Mouse (Mus musculus) heart, postnatal 0 days (tissue): ENCODE results near the gene Sox1. TPM values are rescaled to one million over a fixed set of nuclear protein-coding genes. Genes with fewer than 3 reads are reported as not detected.

ENCODE experiments used
- ATAC-seq: fragments of 200-750 bp; cut with Nextera tagmentation; 2 replicates; pipeline ENCODE4 v1.8.0; 2017; ENCODE audit warnings: low read depth, moderate number of reproducible peaks, moderate library complexity; ENCODE audit not compliant: insufficient read depth
- DNase-seq: peaks from one replicate; pipeline ENCODE4 v3.0.0-alpha.2; 2016; ENCODE audit warnings: low spot score
- H3K27ac ChIP-seq: fragments of 300-500 bp; sonication (generic); 2 replicates; pipeline ENCODE4 v1.5.1; 2014; ENCODE audit warnings: low read depth, mild to moderate bottlenecking
- H3K27me3 ChIP-seq: fragments of 300-500 bp; sonication (generic); 2 replicates; pipeline ENCODE4 v1.6.1; 2014; ENCODE audit warnings: low read length, mixed read lengths; ENCODE audit not compliant: control insufficient read depth, insufficient read depth
- H3K36me3 ChIP-seq: fragments of 300-500 bp; sonication (generic); replicated peaks from 2 replicates; pipeline ENCODE4 v1.6.1; 2014; ENCODE audit warnings: low read length, mixed read lengths; ENCODE audit not compliant: control insufficient read depth, insufficient read depth
- H3K4me1 ChIP-seq: fragments of 300-500 bp; sonication (generic); 2 replicates; pipeline ENCODE4 v1.6.1; 2014; ENCODE audit warnings: antibody characterized with exemption; ENCODE audit not compliant: control insufficient read depth, insufficient read depth
- H3K4me2 ChIP-seq: fragments of 300-500 bp; sonication (generic); 2 replicates; pipeline ENCODE4 v1.6.1; 2014; ENCODE audit warnings: low read depth, mild to moderate bottlenecking, low read length, moderate library complexity
- H3K4me3 ChIP-seq: fragments of 300-500 bp; sonication (generic); 2 replicates; pipeline ENCODE4 v1.5.1; 2014; ENCODE audit warnings: low read depth, low read length
- H3K9ac ChIP-seq: fragments of 300-500 bp; sonication (generic); replicated peaks from 2 replicates; pipeline ENCODE4 v1.6.1; 2014; ENCODE audit warnings: low read depth, low read length, mixed read lengths
- H3K9me3 ChIP-seq: fragments of 300-500 bp; sonication (generic); replicated peaks from 2 replicates; pipeline ENCODE4 v1.6.1; 2016; ENCODE audit warnings: low read length; ENCODE audit not compliant: control insufficient read depth
- CTCF ChIP-seq: IDR thresholded peaks from 2 replicates; pipeline ENCODE4 v1.5.1; 2016; ENCODE audit warnings: antibody characterized with exemption, control low read depth, low read depth
- EP300 ChIP-seq: IDR thresholded peaks from 2 replicates; pipeline ENCODE4 v1.6.1; 2016; ENCODE audit warnings: antibody characterized with exemption, low read depth
- WGBS: fragments of 180-500 bp; shearing (Covaris S2); extraction: QIAGEN DNeasy Blood & Tissue Kit; methylation state at CpG from one replicate; pipeline ENCODE4 v1.1.7; 2014; 5-methylcytosine and 5-hydroxymethylcytosine counted together
- polyA plus RNA-seq: library from polyadenylated mRNA; unstranded; fragments of >200 nt; fragmentation: Nextera tagmentation; extraction: Ambion mirVana; gene quantifications from 2 replicates; pipeline ENCODE4 v1.2.1, GENCODE M21; 2015
- total RNA-seq: library from RNA; depleted of rRNA; stranded (reverse); fragments of >200 nt; gene quantifications from 2 replicates; pipeline ENCODE4 v1.2.3, GENCODE M21; 2014; ENCODE audit warnings: low replicate concordance

Gene Sox1
- total and polyA plus RNA-seq, 2 experiments from 2014 or later: not detected

DNA sequence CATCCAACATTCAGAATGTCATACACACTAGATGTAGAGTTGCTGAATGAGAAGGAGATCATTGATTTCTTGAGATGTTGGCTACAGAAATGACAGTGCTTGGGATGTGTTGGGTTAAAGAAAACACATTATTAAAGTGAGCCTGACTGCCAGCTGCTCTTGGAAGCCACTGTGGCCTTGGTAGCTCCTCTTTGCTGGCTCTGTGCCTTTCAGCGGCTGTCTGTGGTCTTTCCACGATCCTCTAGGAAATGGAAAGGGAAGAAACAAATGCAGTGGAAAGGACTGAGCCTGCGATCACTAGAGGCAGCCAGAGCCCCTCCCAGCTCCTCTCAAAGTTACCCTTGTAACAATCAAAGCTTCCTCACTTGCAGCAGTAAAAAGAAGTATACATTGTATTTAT, 39.7 kb downstream of the Sox1 start:
- H3K4me1 ChIP-seq: no peaks in the 10 kb centered on the region
- no peak overlapping the region for H3K9ac ChIP-seq
- no peak overlapping the region for H3K4me2 ChIP-seq
- DNase-seq (no peak), ATAC-seq (no peak)
- TF ChIP-seq CTCF: no peak
- no peak for TF ChIP-seq EP300
- no peak overlapping the region for H3K4me3 ChIP-seq
- WGBS: 49% methylated on average over 3 of the region's 3 CpGs
- H3K36me3 ChIP-seq: no peaks in the 10 kb centered on the region
- no peaks in the 10 kb centered on the region for H3K9me3 ChIP-seq
- H3K27ac ChIP-seq: no peak overlapping the region
- H3K27me3 ChIP-seq: peaks cover 67% of the 10 kb centered on the region

DNA sequence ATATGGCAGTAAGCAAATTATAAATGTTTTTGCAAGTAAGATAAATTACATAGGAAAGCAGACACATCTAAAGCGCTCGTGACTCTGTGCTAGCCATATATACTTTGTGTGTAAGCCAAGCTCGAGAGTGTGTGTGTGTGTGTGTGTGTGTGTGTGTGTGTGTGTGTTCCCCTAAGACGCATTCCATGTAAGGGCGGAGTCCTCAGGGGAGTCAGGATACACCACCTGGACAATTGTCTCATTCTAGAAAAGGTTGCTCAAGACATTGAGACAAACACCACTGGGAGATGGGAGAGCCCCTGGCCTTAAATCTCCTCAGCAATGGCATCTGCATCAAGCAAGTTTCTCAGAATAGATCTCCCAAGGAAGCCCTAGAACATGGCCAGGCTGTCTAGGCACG, 42.9 kb downstream of the Sox1 start:
- H3K36me3 ChIP-seq: no peaks in the 10 kb centered on the region
- no peak overlapping the region for H3K4me3 ChIP-seq
- H3K27ac ChIP-seq: no peak overlapping the region
- TF ChIP-seq CTCF (no peak), EP300 (no peak)
- no peaks in the 10 kb centered on the region for H3K4me1 ChIP-seq
- ATAC-seq (no peak), DNase-seq (no peak)
- H3K9ac ChIP-seq: no peak overlapping the region
- no peak overlapping the region for H3K4me2 ChIP-seq
- no peaks in the 10 kb centered on the region for H3K9me3 ChIP-seq
- H3K27me3 ChIP-seq: peaks cover 35% of the 10 kb centered on the region
- 81% methylated on average over 6 of the region's 6 CpGs for WGBS

DNA sequence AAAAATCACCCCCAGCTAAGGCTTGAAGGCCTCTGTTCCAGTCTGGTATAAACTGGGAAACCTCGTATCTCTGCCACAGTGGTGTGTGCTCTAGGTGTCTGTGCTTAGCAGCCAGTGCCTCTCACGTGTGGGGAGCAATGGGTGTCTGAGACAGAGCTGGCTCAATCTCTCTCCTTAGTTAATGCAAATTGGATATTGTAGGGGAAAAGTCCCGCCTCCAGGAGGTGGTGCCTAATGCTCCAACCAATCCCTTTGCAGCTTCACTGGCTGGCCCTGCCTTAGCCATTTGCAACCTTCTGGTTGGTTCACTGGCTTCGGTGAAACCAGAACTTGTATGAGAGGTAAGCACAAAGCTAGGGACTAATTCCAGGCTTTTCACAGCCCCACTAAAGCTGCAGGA, 43.9 kb downstream of the Sox1 start:
- TF ChIP-seq EP300: no peak
- TF ChIP-seq CTCF: no peak
- peaks cover 28% of the 10 kb centered on the region for H3K27me3 ChIP-seq
- DNase-seq: no peak
- H3K4me3 ChIP-seq: no peak overlapping the region
- H3K9ac ChIP-seq: no peak overlapping the region
- no peaks in the 10 kb centered on the region for H3K4me1 ChIP-seq
- no peak overlapping the region for H3K27ac ChIP-seq
- WGBS: 22% methylated on average over 4 of the region's 4 CpGs
- no peaks in the 10 kb centered on the region for H3K9me3 ChIP-seq
- no peaks in the 10 kb centered on the region for H3K36me3 ChIP-seq
- no peak for ATAC-seq
- H3K4me2 ChIP-seq: no peak overlapping the region

DNA sequence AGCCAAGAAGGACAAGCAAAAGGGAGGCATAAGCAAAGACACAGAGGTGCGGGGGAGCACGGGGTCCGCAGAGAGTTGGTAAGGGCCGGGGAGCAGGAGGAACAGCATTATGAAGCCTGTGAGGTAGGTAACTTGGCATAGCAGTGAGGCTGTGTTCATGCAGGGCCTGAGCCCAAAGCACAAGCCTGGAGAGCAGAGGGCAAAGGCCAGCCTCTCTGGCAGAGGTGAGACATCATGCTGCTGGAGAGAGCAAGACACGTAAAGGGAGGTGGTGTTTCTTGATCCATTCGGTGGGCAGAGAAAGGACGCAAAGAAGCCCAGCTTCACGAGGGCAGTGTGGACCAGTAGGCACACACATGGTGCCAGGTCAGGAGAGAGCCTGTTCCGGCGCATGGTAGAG, 44.8 kb downstream of the Sox1 start:
- Histone ChIP-seq H3K27me3 (peaks cover 28% of the 10 kb centered on the region), H3K4me1 (no peaks in the 10 kb centered on the region), H3K36me3 (no peaks in the 10 kb centered on the region), H3K27ac (no peak overlapping the region), H3K9me3 (no peaks in the 10 kb centered on the region), H3K4me3 (no peak overlapping the region), H3K9ac (no peak overlapping the region), H3K4me2 (no peak overlapping the region)
- no peak for DNase-seq
- WGBS: 77% methylated on average over 10 of the region's 10 CpGs
- no peak for ATAC-seq
- TF ChIP-seq CTCF (no peak), EP300 (no peak)

DNA sequence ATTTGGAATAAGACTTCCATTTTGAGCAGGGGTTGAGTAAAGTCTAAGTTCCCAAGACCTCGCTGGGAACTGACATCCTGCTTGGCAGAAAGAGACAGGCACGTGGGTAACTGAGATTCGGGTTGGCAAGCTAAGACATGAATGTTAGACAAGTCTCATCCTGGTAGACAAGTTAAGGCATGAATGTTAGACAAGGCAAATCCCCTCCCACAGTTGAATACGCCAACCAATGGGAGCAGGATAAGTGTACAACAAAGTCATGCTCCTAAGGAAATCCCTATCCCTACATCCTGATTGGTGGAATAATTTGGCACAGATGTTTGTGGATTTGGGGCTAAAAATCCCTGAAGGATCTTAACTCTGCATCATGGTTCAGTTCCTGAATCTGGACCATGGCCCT, 45.9 kb downstream of the Sox1 start:
- H3K27me3 ChIP-seq: peaks cover 30% of the 10 kb centered on the region
- no peak overlapping the region for H3K4me2 ChIP-seq
- H3K9me3 ChIP-seq: no peaks in the 10 kb centered on the region
- no peak overlapping the region for H3K4me3 ChIP-seq
- H3K27ac ChIP-seq: no peak overlapping the region
- no peaks in the 10 kb centered on the region for H3K36me3 ChIP-seq
- WGBS: 82% methylated on average over 4 of the region's 4 CpGs
- H3K4me1 ChIP-seq: no peaks in the 10 kb centered on the region
- no peak for DNase-seq
- no peak for TF ChIP-seq CTCF
- TF ChIP-seq EP300: no peak
- no peak overlapping the region for H3K9ac ChIP-seq
- no peak for ATAC-seq

DNA sequence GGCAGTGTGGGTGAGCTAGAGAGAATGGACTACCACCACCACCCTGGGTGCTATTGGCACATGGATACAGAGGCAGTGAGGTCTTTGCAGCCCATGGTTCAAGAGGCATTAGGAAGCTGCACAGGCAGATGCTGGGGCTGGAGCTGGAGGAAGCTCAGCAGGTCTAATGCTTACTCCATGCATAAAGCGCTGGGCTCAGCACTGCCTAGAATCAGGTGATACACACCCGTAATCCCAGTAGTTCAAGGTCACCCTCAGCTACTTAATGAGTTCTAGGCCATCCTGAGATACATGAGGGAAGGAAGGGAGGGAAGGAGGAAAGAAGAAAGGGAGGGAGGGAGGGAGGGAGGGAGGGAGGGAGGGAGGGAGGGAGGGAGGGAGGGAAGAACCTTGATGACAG, 50.2 kb downstream of the Sox1 start:
- H3K9ac ChIP-seq: no peak overlapping the region
- H3K4me2 ChIP-seq: no peak overlapping the region
- H3K27ac ChIP-seq: no peak overlapping the region
- DNase-seq (no peak), ATAC-seq (no peak)
- peaks cover 49% of the 10 kb centered on the region for H3K27me3 ChIP-seq
- H3K36me3 ChIP-seq: no peaks in the 10 kb centered on the region
- no peaks in the 10 kb centered on the region for H3K4me1 ChIP-seq
- WGBS: 32% methylated on average over 2 of the region's 2 CpGs
- TF ChIP-seq EP300: no peak
- TF ChIP-seq CTCF: no peak
- H3K9me3 ChIP-seq: peaks cover 4% of the 10 kb centered on the region; the same call in 1 of the 2 replicates
- H3K4me3 ChIP-seq: no peak overlapping the region
